Mouse (Mus musculus) heart, embryonic 14.5 days (tissue): ENCODE measurements around the gene Orm3. TPM values are rescaled to one million over a fixed set of nuclear protein-coding genes. Genes with fewer than 3 reads are reported as not detected.
"Not testable (repeated sequence)": the region's sequence is repeated elsewhere in the genome, so short reads cannot be mapped to it uniquely, and the experiment has no call there.

Experiments
- ATAC-seq: fragments of 200-750 bp; cut with Nextera tagmentation; 2 replicates; pipeline ENCODE4 v1.8.0; 2017; ENCODE audit warnings: low read depth, moderate TSS enrichment; ENCODE audit not compliant: insufficient number of reproducible peaks, insufficient read depth, low FRiP score
- H3K27ac ChIP-seq, 2 experiments: fragments of 200-500 bp in 1 of 2; fragments of 300-500 bp in 1 of 2; sonication (generic) in 1 of 2; replicated peaks in 1 of 2; 2 replicates each; pipeline ENCODE4 v1.5.1; 2012 to 2014; ENCODE audit warnings: low read depth in 2 of 2, low read length in 2 of 2, control low read depth in 1 of 2, mild to moderate bottlenecking in 1 of 2, mixed read lengths in 1 of 2; ENCODE audit not compliant: control insufficient read depth in 1 of 2, insufficient read depth in 1 of 2
- H3K27me3 ChIP-seq: fragments of 300-500 bp; sonication (generic); 2 replicates; pipeline ENCODE4 v1.6.1; 2014; ENCODE audit warnings: mild to moderate bottlenecking, low read length, control low read depth; ENCODE audit not compliant: control insufficient read depth, insufficient read depth
- H3K36me3 ChIP-seq: fragments of 300-500 bp; sonication (generic); 2 replicates; pipeline ENCODE4 v1.6.1; 2014; ENCODE audit warnings: mild to moderate bottlenecking, control low read depth, low read length, mixed read lengths; ENCODE audit not compliant: control insufficient read depth, insufficient read depth
- H3K4me1 ChIP-seq, 2 experiments: fragments of 200-500 bp in 1 of 2; fragments of 300-500 bp in 1 of 2; sonication (generic) in 1 of 2; 2 replicates each; pipeline ENCODE4 v1.6.1; 2012 to 2014; ENCODE audit warnings: low read length in 2 of 2, control low read depth in 1 of 2, mixed read lengths in 1 of 2; ENCODE audit not compliant: control insufficient read depth in 2 of 2, insufficient read depth in 2 of 2
- H3K4me2 ChIP-seq: fragments of 300-500 bp; sonication (generic); 2 replicates; pipeline ENCODE4 v1.6.1; 2014; ENCODE audit warnings: mild to moderate bottlenecking, low read length
- H3K4me3 ChIP-seq, 2 experiments: fragments of 200-500 bp in 1 of 2; fragments of 300-500 bp in 1 of 2; sonication (generic) in 1 of 2; 2 replicates each; pipeline ENCODE4 v1.5.1; 2012 to 2014; ENCODE audit warnings: low read length in 2 of 2, mild to moderate bottlenecking in 2 of 2, control low read depth in 1 of 2, low read depth in 1 of 2, moderate library complexity in 1 of 2; ENCODE audit not compliant: control insufficient read depth in 1 of 2, insufficient read depth in 1 of 2
- H3K9ac ChIP-seq: fragments of 300-500 bp; sonication (generic); 2 replicates; pipeline ENCODE4 v1.6.1; 2014; ENCODE audit warnings: mild to moderate bottlenecking, low read length
- H3K9me3 ChIP-seq: fragments of 300-500 bp; sonication (generic); 2 replicates; pipeline ENCODE4 v1.6.1; 2016; ENCODE audit warnings: low read length, control low read depth; ENCODE audit not compliant: control insufficient read depth
- WGBS: fragments of 180-500 bp; shearing (Covaris S2); extraction: QIAGEN DNeasy Blood & Tissue Kit; methylation state at CpG from one replicate; pipeline ENCODE4 v1.1.7; 2014; 5-methylcytosine and 5-hydroxymethylcytosine counted together
- polyA plus RNA-seq: library from polyadenylated mRNA; unstranded; fragments of >200 nt; fragmentation: Nextera tagmentation; extraction: Ambion mirVana; gene quantifications from 2 replicates; pipeline ENCODE4 v1.2.1, GENCODE M21; 2014

Gene Orm3
- polyA plus RNA-seq, 1 experiment from 2014 or later: not detected

DNA sequence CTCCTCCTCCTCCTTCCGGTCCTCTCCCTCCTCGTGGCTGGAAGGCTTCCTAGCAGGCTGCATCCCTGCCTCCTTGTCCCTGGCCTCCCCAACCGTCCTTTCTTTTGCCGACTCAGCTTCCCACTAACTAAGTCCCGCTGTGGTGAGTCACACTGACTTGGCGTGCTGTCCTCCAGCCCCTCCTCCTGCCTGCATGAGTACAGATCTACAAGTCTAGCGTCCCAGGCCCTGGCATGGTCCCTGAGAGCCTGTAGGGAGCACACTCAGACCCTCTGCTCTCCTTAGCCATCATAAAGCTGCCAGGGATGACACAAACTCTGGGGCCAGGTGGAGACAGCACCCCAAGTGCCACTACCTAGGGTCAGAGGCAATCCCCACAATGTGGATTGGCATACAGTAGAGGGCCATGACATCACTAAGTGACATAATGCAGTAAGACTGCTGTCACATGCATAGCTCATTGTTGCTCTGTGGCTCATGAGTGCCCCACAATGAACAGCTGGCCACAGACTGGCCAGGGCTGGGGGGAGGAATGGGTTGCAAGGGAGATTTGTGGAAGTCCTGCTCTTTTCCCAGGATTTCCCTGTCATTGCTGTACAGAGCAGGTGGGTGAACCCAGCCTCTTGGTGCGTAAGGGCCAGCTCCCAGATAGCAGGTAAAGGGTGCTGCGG lies 39.8 kb upstream of the Orm3 start:
- Histone ChIP-seq H3K9ac (no peak overlapping the region), H3K36me3 (peaks cover 5% of the 10 kb centered on the region), H3K4me2 (no peak overlapping the region), H3K27me3 (no peaks in the 10 kb centered on the region), H3K4me1 (peaks cover 8 to 9% of the 10 kb centered on the region in 2 experiments; a peak in 3 of 4 replicates), H3K4me3 (no peak overlapping the region), H3K27ac (peak overlapping the region in 1 of 2 experiments; percentile 19; a peak in 1 of 4 replicates), H3K9me3 (no peaks in the 10 kb centered on the region)
- 54% methylated on average over 9 of the region's 9 CpGs for WGBS
- ATAC-seq: peak; percentile 60

DNA sequence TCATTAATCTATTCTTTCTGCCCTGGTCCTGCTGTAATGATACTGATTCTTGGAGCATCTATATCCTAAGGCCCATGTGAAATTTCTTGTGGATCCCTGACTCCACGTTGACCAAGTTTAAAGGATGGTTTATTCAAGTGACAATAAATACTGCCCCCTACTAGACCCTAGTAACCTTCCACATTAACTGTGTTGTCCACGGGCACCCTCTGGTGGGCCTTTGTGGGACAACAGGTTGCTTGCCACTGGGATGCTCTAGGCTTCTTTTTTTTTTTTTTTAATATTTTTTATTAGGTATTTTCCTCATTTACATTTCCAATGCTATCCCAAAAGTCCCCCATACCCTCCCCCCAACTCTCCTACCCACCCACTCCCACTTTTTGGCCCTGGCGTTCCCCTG lies 36.4 kb upstream of the Orm3 start:
- not testable (repeated sequence) for H3K9ac ChIP-seq, H3K4me2 ChIP-seq, H3K27ac ChIP-seq, H3K27me3 ChIP-seq, H3K4me1 ChIP-seq, H3K9me3 ChIP-seq, H3K4me3 ChIP-seq, ATAC-seq
- 23% methylated on average over 3 of the region's 3 CpGs for WGBS
- peaks cover 20% of the 10 kb centered on the region for H3K36me3 ChIP-seq

DNA sequence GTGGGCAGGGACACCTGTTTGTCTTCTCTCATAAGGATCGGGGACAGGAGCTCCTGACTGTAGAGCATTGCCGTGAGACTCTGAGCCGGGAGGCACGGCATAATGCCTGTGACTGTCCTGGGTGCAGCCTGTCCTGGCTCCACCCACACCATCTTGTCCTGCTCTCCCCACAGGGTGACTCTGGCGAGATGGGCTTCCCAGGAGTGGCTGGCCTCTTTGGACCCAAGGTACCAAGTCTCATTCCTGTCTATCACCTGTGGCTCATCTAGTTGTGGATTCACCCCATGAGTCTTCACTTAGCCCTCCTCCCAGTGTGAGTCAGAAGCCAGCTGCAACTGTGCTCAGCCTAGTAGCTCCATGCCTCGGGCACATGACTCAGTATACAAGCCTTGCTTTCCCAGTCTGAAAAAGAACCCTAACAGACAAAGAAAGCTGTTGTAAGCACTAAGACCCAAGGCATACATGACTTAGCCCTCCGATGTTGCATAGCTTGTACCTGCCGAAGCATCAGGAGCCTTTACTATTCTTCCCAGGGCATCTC lies 32.6 kb upstream of the Orm3 start:
- Histone ChIP-seq H3K9me3 (no peaks in the 10 kb centered on the region), H3K4me3 (no peak overlapping the region), H3K4me1 (no peaks in the 10 kb centered on the region), H3K4me2 (no peak overlapping the region), H3K36me3 (peaks cover 24% of the 10 kb centered on the region), H3K27me3 (no peaks in the 10 kb centered on the region), H3K27ac (no peak overlapping the region), H3K9ac (no peak overlapping the region)
- WGBS: 70% methylated on average over 8 of the region's 8 CpGs
- no peak for ATAC-seq

DNA sequence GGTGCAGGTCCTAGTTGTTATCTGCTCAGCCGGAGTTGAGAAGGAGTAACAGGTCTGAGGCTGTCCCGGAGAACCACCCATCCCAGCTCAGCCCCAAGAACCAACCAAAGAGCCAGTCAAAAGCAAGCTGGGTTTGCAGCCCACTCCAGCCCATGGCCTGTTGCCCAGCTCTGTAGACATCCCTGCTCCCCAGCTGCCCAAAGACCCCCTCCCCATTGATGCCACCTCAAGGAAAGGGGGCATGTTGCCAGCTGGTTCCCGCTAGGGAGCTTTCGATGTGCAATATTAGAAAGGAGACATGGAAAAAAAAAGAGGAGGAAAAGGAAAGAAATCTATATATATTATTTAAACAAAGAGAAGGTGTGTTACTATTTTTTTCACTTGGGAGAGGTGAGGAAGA lies 22.6 kb upstream of the Orm3 start:
- Histone ChIP-seq H3K4me2 (no peak overlapping the region), H3K9me3 (no peaks in the 10 kb centered on the region), H3K9ac (no peak overlapping the region), H3K36me3 (peaks cover 11% of the 10 kb centered on the region; the same call in 1 of the 2 replicates), H3K27ac (no peak overlapping the region), H3K4me3 (no peak overlapping the region), H3K27me3 (no peaks in the 10 kb centered on the region), H3K4me1 (no peaks in the 10 kb centered on the region)
- 87% methylated on average over 4 of the region's 4 CpGs for WGBS
- ATAC-seq: no peak

DNA sequence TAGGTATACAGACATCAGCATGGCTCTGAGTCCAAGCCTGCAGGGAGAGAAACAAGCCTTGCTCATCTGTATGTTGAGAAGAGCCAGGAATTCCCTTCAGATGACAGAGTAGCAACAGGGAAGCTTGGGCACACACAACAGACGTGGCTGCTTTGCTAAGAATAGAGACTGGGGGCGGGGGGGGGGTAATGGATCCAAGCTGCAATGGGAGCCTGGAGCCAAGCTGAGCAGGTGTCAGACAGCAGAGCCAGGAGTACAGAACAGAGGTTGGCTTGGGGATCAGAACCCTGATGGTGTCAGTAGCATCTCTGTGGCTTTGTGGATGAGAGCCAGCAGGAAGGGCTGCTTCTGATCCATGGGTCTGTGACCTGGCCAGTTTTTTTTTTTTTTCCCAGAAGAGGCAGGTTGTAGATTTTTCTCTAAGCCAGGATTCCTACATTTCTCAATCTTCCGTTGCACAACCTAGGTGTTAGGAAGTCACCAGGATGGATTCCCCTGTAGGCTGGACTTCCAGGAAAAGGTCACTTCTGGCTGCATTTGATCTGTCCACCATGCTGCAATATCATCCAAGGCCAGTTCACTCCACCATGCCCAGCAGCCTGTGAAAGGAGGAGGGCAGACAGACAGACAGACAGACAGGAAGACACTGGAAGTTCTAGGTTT lies 17.4 kb upstream of the Orm3 start:
- no peaks in the 10 kb centered on the region for H3K4me1 ChIP-seq
- H3K9me3 ChIP-seq: no peaks in the 10 kb centered on the region
- H3K36me3 ChIP-seq: no peaks in the 10 kb centered on the region
- no peak overlapping the region for H3K4me2 ChIP-seq
- H3K27ac ChIP-seq: no peak overlapping the region
- no peak overlapping the region for H3K4me3 ChIP-seq
- 39% methylated on average over 3 of the region's 3 CpGs for WGBS
- no peak overlapping the region for H3K9ac ChIP-seq
- ATAC-seq: no peak
- no peaks in the 10 kb centered on the region for H3K27me3 ChIP-seq

DNA sequence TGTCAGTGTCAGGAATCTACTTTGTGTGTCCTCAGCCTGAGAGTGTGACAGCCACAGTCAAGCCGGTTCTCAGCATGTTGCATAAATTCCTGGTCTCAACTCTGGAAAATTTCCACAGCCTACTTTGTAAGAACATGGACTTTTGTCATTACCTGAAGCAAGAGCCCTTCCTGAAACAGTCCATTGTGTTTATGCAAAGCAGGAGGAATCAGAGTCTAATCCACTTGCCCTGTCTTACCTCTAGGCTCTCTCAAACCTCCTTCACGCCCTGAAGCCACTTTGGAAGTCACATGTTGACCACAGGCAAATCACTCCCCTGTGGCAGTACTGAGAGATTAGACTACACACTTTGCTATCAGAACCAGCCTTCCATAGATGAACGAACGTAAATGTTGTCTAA lies 13.5 kb upstream of the Orm3 start:
- Histone ChIP-seq H3K9me3 (no peaks in the 10 kb centered on the region), H3K9ac (no peak overlapping the region), H3K27me3 (no peaks in the 10 kb centered on the region), H3K4me3 (no peak overlapping the region), H3K27ac (no peak overlapping the region), H3K36me3 (no peaks in the 10 kb centered on the region), H3K4me2 (no peak overlapping the region), H3K4me1 (no peaks in the 10 kb centered on the region)
- WGBS: 53% methylated on average over 4 of the region's 4 CpGs
- ATAC-seq: no peak

DNA sequence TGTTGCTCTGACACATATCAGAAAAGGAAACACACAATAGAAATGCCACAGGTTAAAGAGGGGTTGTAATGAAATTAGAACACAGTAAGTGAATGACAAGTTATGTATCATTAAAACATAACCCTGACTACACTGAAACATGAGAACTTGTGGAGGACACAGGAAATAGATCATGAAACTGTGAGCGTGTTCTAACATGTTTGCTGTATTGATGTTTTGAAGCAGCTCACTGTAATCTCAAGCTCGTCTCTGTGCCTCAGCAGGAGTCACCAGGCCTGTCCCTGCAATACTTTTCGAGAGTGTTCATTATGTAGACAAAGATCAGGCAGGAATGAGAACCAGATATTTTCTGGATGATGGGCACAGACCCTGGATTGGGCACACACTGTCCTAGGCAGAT lies 12.4 kb upstream of the Orm3 start:
- WGBS: 64% methylated on average over 3 of the region's 3 CpGs
- Histone ChIP-seq H3K9ac (no peak overlapping the region), H3K27me3 (no peaks in the 10 kb centered on the region), H3K36me3 (no peaks in the 10 kb centered on the region), H3K4me1 (no peaks in the 10 kb centered on the region), H3K4me3 (no peak overlapping the region), H3K27ac (no peak overlapping the region), H3K9me3 (no peaks in the 10 kb centered on the region), H3K4me2 (no peak overlapping the region)
- no peak for ATAC-seq
